Mouse (Mus musculus): Measurements from ENCODE around the gene Nob1. TPM values are rescaled to one million over a fixed set of nuclear protein-coding genes. Genes with fewer than 3 reads are reported as not detected.

The Nob1 gene
- 78.9 and 80.3 TPM in 2 replicates for polyA plus RNA-seq (2014; fragmentation: Nextera tagmentation; extraction: Ambion mirVana)

- H3K27ac ChIP-seq (ENCODE audit: low read depth, low read length), result no peak within 1 kb of the TSS
- DNase-seq (ENCODE audit: low spot score) (peak; percentile 99), ATAC-seq (ENCODE audit: low FRiP score) (peak; percentile 98)
- peak within 1 kb of the TSS; percentile 86 for H3K9ac ChIP-seq (ENCODE audit: low read depth, low read length)
- no peaks in the 10 kb centered on the region for H3K9me3 ChIP-seq (ENCODE audit: control insufficient read depth, low read length)
- 0 out of 2 replicates have a peak, but pooled peaks cover 3% of the 10 kb centered on the region for H3K36me3 ChIP-seq (ENCODE audit: control insufficient read depth, insufficient read depth, low read length)
- WGBS, result under 1% methylated on average over 50 of the region's 50 CpGs
- peak within 1 kb of the TSS; percentile 65 for H3K4me3 ChIP-seq (ENCODE audit: low read depth, low read length)
- H3K27me3 ChIP-seq (ENCODE audit: control insufficient read depth, insufficient read depth, low read length), result no peaks in the 10 kb centered on the region
- no peaks in the 10 kb centered on the region for H3K4me1 ChIP-seq (replicated peaks; ENCODE audit: control insufficient read depth, insufficient read depth, low read length)
- peak within 1 kb of the TSS; percentile 63 for H3K4me2 ChIP-seq (replicated peaks; ENCODE audit: low read depth, low read length)
These were observed at the start of gene Nob1 for GRCm38 (mm10) chr8:107424597-107425229. Gene Nob1, minus strand, starts transcription at chr8:107425051.

GRCm38 (mm10) chr8:107473369-107473768 is 48.5 kb upstream of the Nob1 start:
- ATAC-seq (ENCODE audit: low FRiP score) (no peak), DNase-seq (ENCODE audit: low spot score) (no peak)
- H3K36me3 ChIP-seq (ENCODE audit: control insufficient read depth, insufficient read depth, low read length), result no peaks in the 10 kb centered on the region
- no peak overlapping the region for H3K4me3 ChIP-seq (ENCODE audit: low read depth, low read length)
- 91% methylated on average over 4 of the region's 4 CpGs for WGBS
- H3K27ac ChIP-seq (ENCODE audit: low read depth, low read length), result no peak overlapping the region
- no peak overlapping the region for H3K9ac ChIP-seq (ENCODE audit: low read depth, low read length)
- no peaks in the 10 kb centered on the region for H3K27me3 ChIP-seq (ENCODE audit: control insufficient read depth, insufficient read depth, low read length)
- H3K4me2 ChIP-seq (replicated peaks; ENCODE audit: low read depth, low read length), result no peak overlapping the region
- H3K9me3 ChIP-seq (ENCODE audit: control insufficient read depth, low read length), result no peaks in the 10 kb centered on the region
- no peaks in the 10 kb centered on the region for H3K4me1 ChIP-seq (replicated peaks; ENCODE audit: control insufficient read depth, insufficient read depth, low read length)

- Histone ChIP-seq H3K27me3 (ENCODE audit: control insufficient read depth, insufficient read depth, low read length) (no peaks in the 10 kb centered on the region), H3K4me3 (ENCODE audit: low read depth, low read length) (no peak overlapping the region), H3K27ac (ENCODE audit: low read depth, low read length) (no peak overlapping the region), H3K4me2 (replicated peaks; ENCODE audit: low read depth, low read length) (no peak overlapping the region), H3K9me3 (ENCODE audit: control insufficient read depth, low read length) (no peaks in the 10 kb centered on the region), H3K36me3 (ENCODE audit: control insufficient read depth, insufficient read depth, low read length) (no peaks in the 10 kb centered on the region), H3K9ac (ENCODE audit: low read depth, low read length) (no peak overlapping the region), H3K4me1 (replicated peaks; ENCODE audit: control insufficient read depth, insufficient read depth, low read length) (no peaks in the 10 kb centered on the region)
- DNase-seq (ENCODE audit: low spot score), result no peak
- 73% methylated on average over 10 of the region's 10 CpGs for WGBS
- ATAC-seq (ENCODE audit: low FRiP score), result no peak
These were observed 47.7 kb upstream of the Nob1 start for GRCm38 (mm10) chr8:107472403-107473100.

- Histone ChIP-seq H3K36me3 (ENCODE audit: control insufficient read depth, insufficient read depth, low read length) (no peaks in the 10 kb centered on the region), H3K4me3 (ENCODE audit: low read depth, low read length) (no peak overlapping the region), H3K9ac (ENCODE audit: low read depth, low read length) (no peak overlapping the region), H3K4me2 (replicated peaks; ENCODE audit: low read depth, low read length) (no peak overlapping the region), H3K27ac (ENCODE audit: low read depth, low read length) (no peak overlapping the region), H3K9me3 (ENCODE audit: control insufficient read depth, low read length) (no peaks in the 10 kb centered on the region), H3K27me3 (ENCODE audit: control insufficient read depth, insufficient read depth, low read length) (no peaks in the 10 kb centered on the region), H3K4me1 (replicated peaks; ENCODE audit: control insufficient read depth, insufficient read depth, low read length) (no peaks in the 10 kb centered on the region)
- 78% methylated on average over 5 of the region's 5 CpGs for WGBS
- ATAC-seq (ENCODE audit: low FRiP score), result no peak
- DNase-seq (ENCODE audit: low spot score), result no peak
These were observed 45.5 kb upstream of the Nob1 start for GRCm38 (mm10) chr8:107470302-107470701.

GRCm38 (mm10) chr8:107468811-107469302 is 44.0 kb upstream of the Nob1 start:
- ATAC-seq (ENCODE audit: low FRiP score) (no peak), DNase-seq (ENCODE audit: low spot score) (peak; percentile 30)
- H3K4me2 ChIP-seq (replicated peaks; ENCODE audit: low read depth, low read length), result no peak overlapping the region
- peak overlapping the region; percentile 33; the same call in 1 of the 2 replicates for H3K27ac ChIP-seq (ENCODE audit: low read depth, low read length)
- H3K9ac ChIP-seq (ENCODE audit: low read depth, low read length), result no peak overlapping the region
- H3K4me1 ChIP-seq (replicated peaks; ENCODE audit: control insufficient read depth, insufficient read depth, low read length), result no peaks in the 10 kb centered on the region
- no peaks in the 10 kb centered on the region for H3K9me3 ChIP-seq (ENCODE audit: control insufficient read depth, low read length)
- H3K27me3 ChIP-seq (ENCODE audit: control insufficient read depth, insufficient read depth, low read length), result no peaks in the 10 kb centered on the region
- 64% methylated on average over 8 of the region's 8 CpGs for WGBS
- H3K4me3 ChIP-seq (ENCODE audit: low read depth, low read length), result no peak overlapping the region
- H3K36me3 ChIP-seq (ENCODE audit: control insufficient read depth, insufficient read depth, low read length), result no peaks in the 10 kb centered on the region

- WGBS, result 88% methylated on average over 5 of the region's 5 CpGs
- ATAC-seq (ENCODE audit: low FRiP score) (no peak), DNase-seq (ENCODE audit: low spot score) (no peak)
- Histone ChIP-seq H3K4me3 (ENCODE audit: low read depth, low read length) (no peak overlapping the region), H3K9me3 (ENCODE audit: control insufficient read depth, low read length) (no peaks in the 10 kb centered on the region), H3K27ac (ENCODE audit: low read depth, low read length) (no peak overlapping the region), H3K4me2 (replicated peaks; ENCODE audit: low read depth, low read length) (no peak overlapping the region), H3K36me3 (ENCODE audit: control insufficient read depth, insufficient read depth, low read length) (no peaks in the 10 kb centered on the region), H3K4me1 (replicated peaks; ENCODE audit: control insufficient read depth, insufficient read depth, low read length) (no peaks in the 10 kb centered on the region), H3K27me3 (ENCODE audit: control insufficient read depth, insufficient read depth, low read length) (no peaks in the 10 kb centered on the region), H3K9ac (ENCODE audit: low read depth, low read length) (no peak overlapping the region)
These were observed 41.8 kb upstream of the Nob1 start for GRCm38 (mm10) chr8:107466642-107467041.

- no peak for DNase-seq (ENCODE audit: low spot score)
These were observed 40.6 kb upstream of the Nob1 start for GRCm38 (mm10) chr8:107465332-107465990.

GRCm38 (mm10) chr8:107462423-107462822 is 37.6 kb upstream of the Nob1 start:
- H3K9ac ChIP-seq (ENCODE audit: low read depth, low read length), result no peak overlapping the region
- H3K36me3 ChIP-seq (ENCODE audit: control insufficient read depth, insufficient read depth, low read length), result no peaks in the 10 kb centered on the region
- no peak overlapping the region for H3K4me2 ChIP-seq (replicated peaks; ENCODE audit: low read depth, low read length)
- no peak overlapping the region for H3K27ac ChIP-seq (ENCODE audit: low read depth, low read length)
- WGBS, result 91% methylated on average over 5 of the region's 5 CpGs
- H3K4me1 ChIP-seq (replicated peaks; ENCODE audit: control insufficient read depth, insufficient read depth, low read length), result no peaks in the 10 kb centered on the region
- no peaks in the 10 kb centered on the region for H3K27me3 ChIP-seq (ENCODE audit: control insufficient read depth, insufficient read depth, low read length)
- ATAC-seq (ENCODE audit: low FRiP score), result no peak
- H3K4me3 ChIP-seq (ENCODE audit: low read depth, low read length), result no peak overlapping the region
- no peaks in the 10 kb centered on the region for H3K9me3 ChIP-seq (ENCODE audit: control insufficient read depth, low read length)
- DNase-seq (ENCODE audit: low spot score), result no peak

More at GRCm38 (mm10) chr8:107465332-107465990, 40.6 kb upstream of the Nob1 start:
- Histone ChIP-seq H3K27ac (ENCODE audit: low read depth, low read length) (no peak overlapping the region), H3K4me3 (ENCODE audit: low read depth, low read length) (no peak overlapping the region), H3K9ac (ENCODE audit: low read depth, low read length) (no peak overlapping the region), H3K27me3 (ENCODE audit: control insufficient read depth, insufficient read depth, low read length) (no peaks in the 10 kb centered on the region), H3K4me2 (replicated peaks; ENCODE audit: low read depth, low read length) (no peak overlapping the region), H3K4me1 (replicated peaks; ENCODE audit: control insufficient read depth, insufficient read depth, low read length) (no peaks in the 10 kb centered on the region), H3K9me3 (ENCODE audit: control insufficient read depth, low read length) (no peaks in the 10 kb centered on the region), H3K36me3 (ENCODE audit: control insufficient read depth, insufficient read depth, low read length) (no peaks in the 10 kb centered on the region)
- no peak for ATAC-seq (ENCODE audit: low FRiP score)
- 71% methylated on average over 3 of the region's 3 CpGs for WGBS

All from hindbrain, embryonic 11.5 days (tissue).